Mouse (Mus musculus) gastrocnemius, postnatal 4 days (tissue): ENCODE data around the gene Ccn1. TPM values are rescaled to one million over a fixed set of nuclear protein-coding genes. Genes with fewer than 3 reads are reported as not detected.
A peak's percentile ranks its signal among the peaks of the same experiment; 100 is the strongest.

Experiments used
- DNase-seq, 2 experiments: peaks; one replicate each; pipeline ENCODE4 v3.0.0; 2021 to 2022; ENCODE audit warnings: low spot score in 2 of 2, mixed read lengths in 2 of 2
- long read RNA-seq, 2 experiments: library from polyadenylated mRNA; stranded (forward); transcript quantifications; one replicate each; pipeline ENCODE4 v2.0.0; 2021
- total RNA-seq, 2 experiments: library from RNA; stranded (reverse); gene quantifications; 2 replicates each; pipeline ENCODE4 v1.2.3; 2021

Gene Ccn1
- 10 to 100 TPM; 40.7 to 49.3 TPM for total RNA-seq
- long read RNA-seq, experiment 1, transcript Ccn1-201 (5 exons, 2,019 nt) = major isoform, 39 of 45 reads
- long read RNA-seq, experiment 1, partial matches to known transcripts = 4 of 45 reads
- long read RNA-seq, experiment 1, other reads (novel, unspliced or antisense) = 2 of 45 reads
- long read RNA-seq, experiment 2, transcript Ccn1-201 (5 exons, 2,019 nt) = major isoform, 42 of 47 reads
- long read RNA-seq, experiment 2, partial matches to known transcripts = 5 of 47 reads
- long read RNA-seq, experiment 2, other reads (novel, unspliced or antisense) = 0 of 47 reads

DNA sequence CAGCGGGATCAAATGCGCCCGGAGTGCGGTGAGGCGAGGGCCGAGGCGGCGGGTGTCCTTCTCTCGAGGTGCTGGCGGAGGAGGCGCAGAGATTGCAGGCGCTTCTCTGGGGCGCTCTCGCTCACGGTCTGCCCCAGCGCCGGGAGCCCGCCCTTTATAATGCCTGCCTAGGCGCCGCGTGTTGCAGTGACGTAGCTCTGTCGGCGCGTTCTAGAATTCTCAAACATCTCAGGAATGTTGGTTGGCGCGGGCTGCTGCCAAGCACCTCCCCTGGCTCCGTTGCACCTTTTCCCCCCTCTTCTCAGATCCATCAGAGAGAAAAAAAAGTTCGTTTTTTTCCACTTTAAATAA, at the start of gene Ccn1:
Ccn1 (minus strand) TSS at position 130 of the 351 bp plus-strand sequence.
- peak; percentile 76 to 87 for DNase-seq

DNA sequence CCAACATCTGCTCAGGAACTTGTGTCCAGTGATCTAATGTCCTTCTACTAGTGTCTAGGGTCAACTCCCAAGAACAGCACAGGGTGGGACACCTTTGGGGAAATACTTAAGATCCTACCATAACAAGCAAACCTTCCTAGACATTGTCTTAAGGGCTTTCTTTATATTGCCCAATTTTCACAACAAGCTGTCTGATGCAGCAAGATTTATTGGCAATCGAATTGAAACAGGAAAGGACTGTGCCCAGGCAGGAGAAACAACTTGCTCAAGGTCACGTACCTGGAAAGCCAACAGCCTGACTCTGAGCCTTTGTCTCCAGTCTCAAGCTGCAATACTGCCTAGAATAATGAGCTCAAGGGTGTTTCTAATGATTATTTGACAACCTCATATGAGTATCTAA, 43.6 kb upstream of the Ccn1 start:
- DNase-seq = no peak

DNA sequence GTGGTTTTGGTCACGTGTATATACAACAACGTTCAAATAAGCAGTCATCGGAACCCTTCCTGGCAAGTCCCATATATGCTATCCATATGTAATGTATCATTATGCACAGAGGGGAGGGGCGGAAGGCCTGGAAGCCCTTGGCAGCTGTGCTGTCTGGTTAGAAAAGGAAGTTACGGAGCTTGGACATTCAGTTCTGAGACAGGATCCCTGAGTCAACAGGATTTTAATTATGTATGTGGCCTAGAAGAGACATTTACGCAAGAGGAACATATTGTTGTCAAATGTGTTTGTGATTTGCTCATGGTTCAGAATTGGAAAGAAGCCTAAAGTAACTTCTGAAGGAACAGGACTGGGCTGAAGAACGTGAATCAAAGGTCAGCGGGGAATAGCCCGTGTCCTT, 42.3 kb upstream of the Ccn1 start:
- DNase-seq = no peak

DNA sequence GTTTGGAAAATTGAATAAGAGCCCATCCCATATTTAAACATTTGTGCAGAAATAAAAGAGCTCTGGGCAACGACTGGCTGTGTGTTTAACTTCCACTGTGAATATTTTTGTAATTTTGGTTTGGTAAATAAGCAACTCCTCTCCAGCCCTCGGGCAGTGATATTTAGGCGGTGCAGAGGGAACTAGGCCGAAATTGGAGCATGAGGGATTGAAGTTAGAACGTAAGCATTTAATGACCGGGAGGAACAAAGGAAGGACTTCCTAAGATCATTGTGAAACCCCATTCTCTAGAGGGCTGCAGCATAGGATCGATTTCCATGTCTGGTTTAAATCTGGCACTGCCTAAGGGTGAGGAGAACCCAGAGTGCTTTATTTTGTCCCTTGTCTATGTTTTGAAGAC, 41.6 kb upstream of the Ccn1 start:
- no peak for DNase-seq

DNA sequence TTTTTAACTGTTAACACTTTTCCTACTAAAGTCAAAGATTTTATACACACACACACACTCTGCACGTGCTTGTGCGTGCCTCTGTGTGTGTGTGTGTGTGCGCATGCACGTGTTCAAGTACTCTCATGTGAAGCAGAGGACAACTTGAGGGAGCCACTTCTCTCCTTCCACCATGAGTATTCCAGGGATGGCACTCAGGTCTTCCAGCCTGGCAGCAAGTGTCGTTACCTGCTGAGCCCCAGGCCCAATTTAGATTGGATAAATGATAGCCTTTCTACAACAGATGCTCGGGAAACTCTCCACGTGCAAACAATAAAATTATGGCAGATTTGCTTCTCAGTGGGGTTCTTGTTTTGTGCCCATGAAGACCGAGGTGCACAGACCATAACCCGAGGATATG, 39.5 kb upstream of the Ccn1 start:
- no peak for DNase-seq

DNA sequence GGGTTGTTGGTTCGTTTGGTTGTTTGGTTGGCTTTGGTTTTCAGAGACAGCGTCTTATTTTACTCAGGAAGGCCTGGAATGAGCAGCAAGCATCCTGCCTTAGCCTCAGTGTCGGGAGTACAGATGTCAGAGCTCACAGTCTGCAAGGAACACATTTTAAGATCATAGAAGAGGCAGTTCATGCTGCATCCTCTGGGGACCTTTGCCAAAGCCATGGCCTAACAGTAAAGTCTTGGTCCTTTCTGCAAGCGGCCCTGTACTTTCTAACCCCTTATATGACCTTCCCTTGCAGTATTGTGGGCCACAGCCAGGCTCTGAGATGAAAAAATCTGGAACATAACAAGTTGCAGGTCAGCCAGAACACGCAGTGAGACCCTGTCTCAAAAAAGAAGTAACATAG, 38.1 kb upstream of the Ccn1 start:
- no peak for DNase-seq

DNA sequence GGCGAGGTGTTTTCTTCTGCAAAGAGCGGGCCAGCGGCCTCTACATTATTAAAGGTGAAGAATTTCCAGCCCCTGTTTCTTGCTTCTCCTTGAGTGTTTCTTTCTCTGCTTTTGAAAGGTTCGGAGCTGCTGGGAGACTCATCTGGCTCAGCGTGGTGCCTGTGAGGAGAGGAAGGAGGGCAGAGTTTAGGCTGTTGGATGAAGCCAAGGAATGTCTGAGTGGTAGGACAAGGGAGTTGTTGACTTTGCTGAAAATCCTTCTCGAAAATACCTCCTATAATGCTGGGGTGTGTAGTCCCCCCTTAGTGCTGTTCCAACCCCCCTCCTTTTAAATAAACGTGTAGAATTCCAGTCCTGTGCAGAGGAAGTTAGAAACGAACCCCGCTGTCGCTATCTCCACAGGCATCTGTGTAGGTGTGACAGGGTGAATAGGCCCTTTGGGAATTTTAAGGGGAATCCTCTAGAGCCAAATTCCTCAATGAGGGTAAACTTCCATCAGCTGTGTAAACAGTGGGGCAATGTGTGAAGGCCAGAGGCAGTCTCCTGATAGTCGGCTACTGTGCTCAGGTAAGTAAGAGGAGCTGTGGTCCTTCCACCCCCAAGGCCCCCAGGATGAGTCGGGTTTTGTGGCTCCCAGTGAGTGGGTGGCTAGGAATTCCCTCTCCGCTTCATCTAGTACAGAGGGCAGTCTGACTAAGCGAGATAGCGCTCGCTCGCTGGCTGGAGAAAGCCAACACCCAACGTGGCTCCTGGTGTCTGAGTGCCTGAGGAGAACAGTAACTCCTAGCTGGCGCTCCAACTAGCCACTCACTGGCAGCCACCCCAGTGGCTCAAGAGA, 35.0 kb upstream of the Ccn1 start:
- DNase-seq = no peak

DNA sequence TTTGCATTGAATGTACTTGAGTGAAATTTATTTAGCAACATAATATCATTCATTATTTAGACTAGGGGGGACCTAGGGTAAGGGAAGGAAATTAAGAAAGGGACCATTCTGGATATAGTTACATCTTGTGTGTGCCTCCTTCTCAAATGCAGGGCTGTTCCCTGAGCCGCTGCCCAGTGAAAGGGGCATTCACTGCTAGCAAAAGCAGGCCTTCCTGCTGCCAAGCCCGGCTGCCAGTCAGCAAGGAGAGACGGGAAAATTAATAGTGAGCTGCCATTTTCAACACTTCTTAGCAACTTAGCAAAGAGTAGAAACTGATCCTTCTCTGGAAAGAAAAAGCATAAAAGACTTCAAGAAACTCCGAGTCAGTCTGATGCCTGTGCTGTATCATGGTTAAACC, 34.4 kb upstream of the Ccn1 start:
- no peak for DNase-seq

DNA sequence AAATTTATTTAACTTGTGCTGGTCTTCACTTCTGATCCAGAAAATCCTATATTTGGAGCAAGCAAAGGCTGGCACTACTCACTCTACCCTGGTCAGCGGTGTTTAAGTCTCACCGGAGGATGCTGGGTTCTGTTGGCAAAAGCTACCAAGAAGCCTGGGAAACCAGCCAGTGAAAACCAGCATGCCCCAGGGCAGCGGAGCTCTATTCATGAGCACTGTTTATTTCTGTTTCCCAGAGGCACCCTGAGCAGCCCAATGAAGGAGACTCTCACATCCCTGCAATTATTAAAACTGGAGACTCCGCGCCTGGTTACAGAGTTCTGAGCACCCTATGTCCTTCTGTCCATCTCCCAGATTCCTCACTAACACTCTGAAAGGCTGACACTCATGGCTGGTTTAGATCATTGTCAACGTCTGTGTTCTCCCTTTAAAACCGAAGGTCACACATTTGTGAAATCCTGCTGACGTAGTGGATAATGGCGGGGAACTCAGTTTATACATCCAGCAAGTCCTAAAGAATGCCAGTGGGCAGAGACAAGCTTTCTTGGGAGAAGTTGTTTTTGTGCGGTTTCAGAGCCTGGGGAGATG, 31.7 kb upstream of the Ccn1 start:
- DNase-seq = no peak

DNA sequence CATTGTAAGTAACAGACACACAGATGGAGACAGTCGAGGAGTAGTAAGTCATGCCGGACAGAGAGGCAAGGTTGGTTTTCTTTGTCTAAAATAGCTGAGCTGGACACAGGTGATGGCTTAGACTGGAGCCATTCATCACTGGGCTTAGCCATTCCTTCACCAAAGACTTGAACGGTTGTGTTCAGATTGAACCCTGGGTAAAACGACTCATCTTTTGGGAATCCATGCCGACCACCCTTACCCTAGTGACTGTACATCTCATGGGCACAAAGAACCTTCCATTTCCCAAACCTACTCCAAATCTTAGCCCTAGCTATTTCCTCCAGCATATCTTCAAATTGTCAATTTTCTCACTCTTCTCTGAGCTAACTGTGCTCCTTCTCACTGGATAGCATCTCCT, 30.9 kb upstream of the Ccn1 start:
- no peak for DNase-seq

DNA sequence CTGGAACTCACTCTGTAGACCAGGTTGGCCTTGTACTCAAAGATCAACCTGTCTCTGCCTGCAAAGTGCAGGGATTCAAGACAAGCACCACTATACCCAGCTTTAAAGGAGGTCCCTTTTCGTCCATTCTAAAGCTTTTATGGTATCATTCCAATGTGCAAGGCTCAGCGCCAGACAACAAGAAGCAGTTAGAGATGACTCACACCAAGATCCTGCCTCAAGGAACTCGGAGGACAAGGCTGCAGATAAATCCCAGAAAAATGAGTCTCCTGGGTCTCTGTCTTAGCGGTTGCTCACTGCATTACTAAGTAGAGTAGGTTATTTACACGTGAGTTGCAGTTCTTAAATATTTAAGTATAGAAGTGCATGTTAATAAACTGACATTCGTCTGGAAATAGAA, 26.4 kb upstream of the Ccn1 start:
- no peak for DNase-seq

DNA sequence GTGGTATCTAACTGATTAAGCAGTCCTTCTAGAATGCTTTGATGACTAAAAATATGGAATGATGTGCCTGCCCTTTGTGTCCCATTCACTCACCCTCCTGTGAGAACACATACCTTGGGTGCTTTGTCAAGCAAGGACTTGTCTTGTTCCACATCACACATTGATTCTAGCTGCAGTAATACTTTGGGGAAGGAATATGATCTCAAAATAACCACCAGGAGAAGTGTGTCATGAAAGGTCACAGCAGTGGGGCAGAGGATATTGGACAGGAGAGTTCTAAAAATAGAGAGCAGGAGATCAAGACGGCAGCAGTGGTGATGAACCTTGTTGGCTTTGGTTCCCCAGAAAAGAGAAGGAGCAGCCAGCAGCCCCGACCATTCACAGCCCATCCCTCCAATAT, 25.0 kb upstream of the Ccn1 start:
- DNase-seq = no peak

DNA sequence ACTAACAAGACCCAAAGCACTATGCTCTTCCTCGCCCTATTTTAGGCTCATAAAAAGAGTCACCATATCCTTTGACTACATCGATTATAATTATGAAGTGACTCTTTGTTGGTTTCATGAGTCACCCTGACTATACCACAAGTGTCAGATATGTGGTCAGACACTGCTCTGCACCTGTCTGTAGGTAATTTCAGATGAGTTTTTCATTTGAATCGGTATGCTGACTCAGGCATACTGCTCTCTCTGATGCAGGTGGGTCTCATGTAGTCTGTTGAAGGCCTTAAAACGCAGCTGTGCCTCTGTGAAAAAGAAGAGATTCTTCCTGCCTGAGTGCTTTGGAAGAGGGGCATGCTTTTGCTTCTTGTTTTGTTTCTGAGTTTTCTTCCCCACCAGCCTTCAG, 16.6 kb upstream of the Ccn1 start:
- no peak for DNase-seq

DNA sequence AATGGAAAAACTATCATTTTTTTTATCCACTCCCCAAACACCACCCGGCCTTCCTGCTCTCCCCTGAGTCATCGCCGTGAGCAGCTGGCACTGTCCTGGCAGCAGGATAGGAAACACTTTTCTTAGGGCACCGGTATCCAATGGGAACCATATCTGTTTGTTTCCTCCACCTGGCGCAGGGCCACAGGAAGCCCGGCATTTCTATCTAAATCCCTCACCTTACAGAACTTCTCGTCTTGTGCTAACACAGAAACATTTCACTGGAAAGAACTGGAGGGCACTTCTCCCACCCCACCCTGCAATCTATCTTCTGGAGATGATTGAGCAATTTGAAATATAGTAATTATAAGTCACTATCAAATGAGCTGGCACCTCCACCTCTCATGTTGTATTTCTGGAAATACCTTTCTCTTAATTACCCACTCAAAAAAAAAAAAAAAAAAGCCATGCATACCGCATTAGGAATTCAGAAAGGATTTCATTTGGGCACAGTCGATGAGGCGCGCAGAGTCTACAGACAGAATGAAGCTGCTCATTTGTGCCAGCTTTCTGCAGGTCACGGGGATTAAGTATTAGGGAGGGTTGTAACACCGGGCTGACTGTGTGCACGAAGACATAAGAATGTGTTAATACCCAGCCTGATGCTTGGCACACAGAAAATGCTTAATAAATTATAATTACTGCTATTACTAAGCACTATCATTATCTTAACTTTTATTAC, 7.4 kb upstream of the Ccn1 start:
- peak in 1 of 2 experiments; percentile 22 for DNase-seq

DNA sequence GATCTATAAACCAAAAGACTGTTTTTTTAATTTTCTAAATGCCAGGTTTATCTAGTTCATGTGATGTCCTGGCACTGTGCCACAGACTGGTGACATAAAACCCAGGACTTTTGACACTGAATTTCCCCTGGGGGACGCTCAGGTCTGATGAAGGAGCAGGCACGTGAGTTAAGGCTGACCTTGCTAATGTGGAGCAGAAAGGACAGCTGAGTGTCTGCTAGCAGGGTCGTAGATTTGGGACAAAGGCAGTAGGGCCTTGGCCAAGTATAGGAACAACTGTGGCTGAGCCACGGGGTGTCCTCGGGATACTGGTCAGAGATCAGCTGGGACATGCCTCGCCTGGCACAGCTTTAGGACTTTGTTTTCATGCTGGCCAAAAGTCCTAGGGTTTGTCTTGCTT, 5.2 kb upstream of the Ccn1 start:
- no peak for DNase-seq

DNA sequence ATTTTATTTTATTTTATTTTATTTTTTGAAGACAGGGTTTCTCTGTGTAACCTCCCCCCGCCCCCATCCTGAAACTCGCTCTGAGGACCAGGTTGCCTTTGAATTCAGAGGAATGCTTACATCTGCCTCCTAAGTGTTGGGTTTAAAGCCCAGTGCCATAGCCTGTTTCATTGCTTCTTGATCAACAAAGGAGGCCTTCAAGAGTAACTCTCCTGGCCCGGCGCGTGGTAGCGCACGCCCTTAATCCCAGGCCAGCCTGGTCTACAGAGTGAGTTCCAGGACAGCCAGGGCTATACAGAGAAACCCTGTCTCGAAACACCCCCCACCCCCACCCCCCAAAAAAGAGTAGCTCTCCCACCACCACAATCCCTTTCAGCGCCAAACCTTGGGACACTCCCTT, 4.2 kb upstream of the Ccn1 start:
- no peak for DNase-seq

DNA sequence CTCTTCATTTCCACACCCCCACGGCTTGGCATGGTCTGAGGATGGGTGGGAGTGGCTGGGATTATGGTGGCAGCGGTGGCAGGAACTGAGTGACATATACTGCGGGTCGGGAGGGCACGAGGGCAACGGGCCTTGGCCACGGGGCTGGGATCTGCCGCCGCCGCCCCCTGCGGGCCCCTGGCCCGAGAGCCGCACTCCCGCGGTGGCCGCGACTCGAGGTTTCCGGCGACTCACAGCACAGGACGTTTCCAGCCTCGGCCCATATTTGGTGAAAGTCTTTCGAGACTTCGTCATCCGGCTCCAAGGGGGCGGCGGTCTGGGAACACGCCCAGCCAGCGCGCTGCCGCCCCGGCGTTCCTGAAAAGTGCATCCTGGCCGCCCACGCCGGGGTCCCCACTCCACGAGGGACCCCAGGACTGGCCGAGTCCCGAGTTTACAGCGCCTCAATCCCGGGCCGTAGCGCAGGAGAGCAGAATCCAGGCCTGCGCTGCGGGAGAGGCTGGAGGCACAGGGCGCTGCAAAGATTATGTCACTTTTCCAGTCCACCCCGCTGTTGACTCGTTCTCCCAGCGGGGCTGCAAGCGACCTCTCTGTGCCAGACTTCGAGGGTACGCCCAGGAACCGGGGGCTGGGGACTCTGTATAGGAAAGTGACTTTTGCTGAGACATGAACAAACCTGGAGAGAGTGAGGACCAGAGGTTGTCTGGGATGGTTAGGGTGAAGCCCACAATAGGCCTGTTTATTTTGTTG, 3.6 kb upstream of the Ccn1 start:
- DNase-seq = peak; percentile 70 to 83

DNA sequence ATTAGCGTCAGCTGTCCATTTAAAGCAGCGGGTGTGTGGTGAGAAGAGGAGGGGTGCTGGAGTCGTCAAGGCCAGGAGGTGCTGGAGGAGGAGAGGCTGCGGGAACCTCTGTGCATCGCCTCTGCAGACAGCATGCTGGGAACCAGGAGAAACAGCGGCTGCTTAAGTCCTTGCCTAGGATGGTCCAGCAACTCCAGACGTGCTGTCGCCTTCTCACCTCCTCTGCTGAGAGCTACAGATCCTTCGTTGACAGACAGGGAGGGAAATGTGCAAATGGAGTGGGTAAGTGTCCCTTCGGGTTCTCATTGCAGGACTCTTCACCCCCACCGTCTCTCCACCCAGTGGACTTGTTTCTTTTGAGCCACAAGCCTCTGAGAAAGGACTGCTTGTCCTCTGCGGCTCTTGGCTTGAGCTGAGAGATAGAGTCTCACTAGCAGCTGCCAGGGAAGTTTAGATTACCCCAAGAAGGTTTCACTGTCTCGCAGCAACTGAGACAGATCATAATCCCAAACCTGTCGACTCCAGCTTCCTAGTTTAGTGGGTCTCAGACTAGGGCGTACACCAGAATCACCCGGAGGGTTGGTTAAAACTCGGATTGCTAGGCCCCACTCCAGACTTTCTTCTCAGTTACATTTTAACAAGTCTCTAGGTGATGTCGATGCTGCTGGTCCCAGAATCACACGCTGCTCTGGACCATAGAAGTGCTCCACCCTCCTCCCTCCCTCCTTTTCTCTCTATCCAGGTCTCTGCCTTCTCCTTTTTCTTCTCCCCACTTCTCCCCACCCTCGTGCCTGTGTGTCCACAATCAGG, 2.7 kb upstream of the Ccn1 start:
- peak in 1 of 2 experiments; percentile 39 for DNase-seq

DNA sequence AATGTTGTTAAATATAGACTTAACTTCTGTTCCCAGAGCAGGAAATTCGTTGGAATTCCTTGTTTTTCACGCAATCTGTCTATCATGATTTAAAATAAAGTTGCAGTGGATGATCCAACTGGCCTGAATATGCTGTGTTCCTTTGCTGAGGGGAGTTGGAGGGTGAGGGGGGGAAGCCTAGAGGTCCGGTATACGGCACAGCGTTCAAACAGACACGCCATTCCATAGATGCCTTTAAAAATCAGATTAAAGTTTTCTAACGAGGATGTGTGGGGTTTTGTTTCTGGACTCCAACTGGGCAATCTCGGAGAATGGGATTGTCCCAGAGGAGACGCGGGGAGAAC, 2.2 kb upstream of the Ccn1 start:
- no peak for DNase-seq
